Mouse (Mus musculus) limb, embryonic 15.5 days (tissue): Measurements from ENCODE around the gene Abca1. TPM values are rescaled to one million over a fixed set of nuclear protein-coding genes. Genes with fewer than 3 reads are reported as not detected.

Experiments used
- ATAC-seq: fragments of 200-750 bp; cut with Nextera tagmentation; 2 replicates; pipeline ENCODE4 v1.8.0; 2017; ENCODE audit warnings: low read depth, moderate TSS enrichment; ENCODE audit not compliant: insufficient number of reproducible peaks, low FRiP score, low TSS enrichment
- H3K27ac ChIP-seq: fragments of 300-500 bp; sonication (generic); 2 replicates; pipeline ENCODE4 v1.5.1; 2015; ENCODE audit warnings: moderate library complexity, mild to moderate bottlenecking, inconsistent platforms
- H3K27me3 ChIP-seq: fragments of 300-500 bp; sonication (generic); 2 replicates; pipeline ENCODE4 v1.6.1; 2015; ENCODE audit warnings: inconsistent platforms
- H3K36me3 ChIP-seq: fragments of 300-500 bp; sonication (generic); 2 replicates; pipeline ENCODE4 v1.6.1; 2015; ENCODE audit warnings: inconsistent platforms
- H3K4me1 ChIP-seq: fragments of 300-500 bp; sonication (generic); 2 replicates; pipeline ENCODE4 v1.6.1; 2015; ENCODE audit warnings: inconsistent platforms
- H3K4me2 ChIP-seq: fragments of 300-500 bp; sonication (generic); 2 replicates; pipeline ENCODE4 v1.6.1; 2015; ENCODE audit warnings: mild to moderate bottlenecking, inconsistent platforms
- H3K4me3 ChIP-seq: fragments of 300-500 bp; sonication (generic); 2 replicates; pipeline ENCODE4 v1.5.1; 2015; ENCODE audit warnings: mild to moderate bottlenecking, inconsistent platforms
- H3K9ac ChIP-seq: fragments of 300-500 bp; sonication (generic); 2 replicates; pipeline ENCODE4 v1.6.1; 2015; ENCODE audit warnings: inconsistent platforms
- H3K9me3 ChIP-seq: fragments of 300-500 bp; sonication (generic); 2 replicates; pipeline ENCODE4 v1.6.1; 2016; ENCODE audit warnings: inconsistent platforms
- WGBS: fragments of 180-500 bp; shearing (Covaris S2); methylation state at CpG from one replicate; pipeline ENCODE4 v1.1.7; 2015; 5-methylcytosine and 5-hydroxymethylcytosine counted together
- polyA plus RNA-seq: library from polyadenylated mRNA; unstranded; fragments of >200 nt; fragmentation: Nextera tagmentation; extraction: Ambion mirVana; gene quantifications from 2 replicates; pipeline ENCODE4 v1.2.1, GENCODE M21; 2015

Abca1 gene
- polyA plus RNA-seq, 1 experiment from 2014 or later = 8.3 TPM

- no peak for ATAC-seq
- Histone ChIP-seq H3K4me1 (peaks cover 24% of the 10 kb centered on the region), H3K27me3 (no peaks in the 10 kb centered on the region), H3K4me3 (no peak overlapping the region), H3K9me3 (no peaks in the 10 kb centered on the region), H3K27ac (no peak overlapping the region), H3K36me3 (no peaks in the 10 kb centered on the region), H3K9ac (no peak overlapping the region), H3K4me2 (no peak overlapping the region)
- whole genome bisulfite sequencing = 77% methylated on average over 8 of the region's 8 CpGs
Observed at GRCm38 (mm10) chr4:53177696-53178095, 18.0 kb upstream of the Abca1 start.

- no peak for ATAC-seq
- Histone ChIP-seq H3K9me3 (no peaks in the 10 kb centered on the region), H3K4me1 (peaks cover 17% of the 10 kb centered on the region), H3K36me3 (no peaks in the 10 kb centered on the region), H3K27me3 (no peaks in the 10 kb centered on the region), H3K4me2 (no peak overlapping the region), H3K27ac (no peak overlapping the region), H3K9ac (no peak overlapping the region), H3K4me3 (no peak overlapping the region)
- 82% methylated on average over 7 of the region's 7 CpGs for WGBS
Observed at GRCm38 (mm10) chr4:53174906-53175305, 15.2 kb upstream of the Abca1 start.

GRCm38 (mm10) chr4:53170403-53170802 lies 10.7 kb upstream of the Abca1 start:
- WGBS = 71% methylated on average over 2 of the region's 2 CpGs
- no peak for ATAC-seq
- no peaks in the 10 kb centered on the region for H3K36me3 ChIP-seq
- H3K4me2 ChIP-seq = no peak overlapping the region
- no peak overlapping the region for H3K9ac ChIP-seq
- H3K27ac ChIP-seq = no peak overlapping the region
- no peaks in the 10 kb centered on the region for H3K9me3 ChIP-seq
- H3K27me3 ChIP-seq = no peaks in the 10 kb centered on the region
- no peak overlapping the region for H3K4me3 ChIP-seq
- H3K4me1 ChIP-seq = no peaks in the 10 kb centered on the region

GRCm38 (mm10) chr4:53165231-53165630 lies 5.5 kb upstream of the Abca1 start:
- 91% methylated on average over 17 of the region's 25 CpGs for WGBS
- ATAC-seq = no peak
- H3K9me3 ChIP-seq = no peaks in the 10 kb centered on the region

GRCm38 (mm10) chr4:53159176-53159575 lies 519 bp downstream of the Abca1 start:
- H3K4me2 ChIP-seq = peak overlapping the region; percentile 81
- WGBS = under 1% methylated on average over 20 of the region's 20 CpGs

More at GRCm38 (mm10) chr4:53165231-53165630, 5.5 kb upstream of the Abca1 start:
- Histone ChIP-seq H3K9ac (no peak overlapping the region), H3K4me2 (no peak overlapping the region), H3K36me3 (no peaks in the 10 kb centered on the region), H3K27me3 (no peaks in the 10 kb centered on the region), H3K4me3 (no peak overlapping the region), H3K4me1 (peaks cover 5% of the 10 kb centered on the region; the same call in 1 of the 2 replicates), H3K27ac (no peak overlapping the region)

GRCm38 (mm10) chr4:53158634-53159033 lies 1.1 kb downstream of the Abca1 start:
- H3K4me2 ChIP-seq = peak overlapping the region; percentile 81
- H3K27me3 ChIP-seq = no peaks in the 10 kb centered on the region
- H3K9ac ChIP-seq = peak overlapping the region; percentile 48
- H3K9me3 ChIP-seq = no peaks in the 10 kb centered on the region
- H3K27ac ChIP-seq = peak overlapping the region; percentile 87; the same call in 1 of the 2 replicates
- H3K4me1 ChIP-seq = peaks cover 18% of the 10 kb centered on the region
- H3K4me3 ChIP-seq = peak overlapping the region; percentile 75
- ATAC-seq = no peak
- H3K36me3 ChIP-seq = no peaks in the 10 kb centered on the region
- 1% methylated on average over 18 of the region's 18 CpGs for WGBS

More at GRCm38 (mm10) chr4:53159176-53159575, 519 bp downstream of the Abca1 start:
- Histone ChIP-seq H3K9ac (peak overlapping the region; percentile 48), H3K9me3 (no peaks in the 10 kb centered on the region), H3K27me3 (no peaks in the 10 kb centered on the region), H3K4me3 (peak overlapping the region; percentile 75), H3K4me1 (peaks cover 16% of the 10 kb centered on the region), H3K36me3 (no peaks in the 10 kb centered on the region), H3K27ac (peak overlapping the region; percentile 87)
- no peak for ATAC-seq

GRCm38 (mm10) chr4:53155471-53155870 lies 4.2 kb downstream of the Abca1 start:
- no peaks in the 10 kb centered on the region for H3K36me3 ChIP-seq
- no peak for ATAC-seq
- WGBS = 72% methylated on average over 11 of the region's 11 CpGs
- H3K27me3 ChIP-seq = no peaks in the 10 kb centered on the region
- no peaks in the 10 kb centered on the region for H3K9me3 ChIP-seq
- no peak overlapping the region for H3K4me3 ChIP-seq
- H3K9ac ChIP-seq = no peak overlapping the region
- H3K4me1 ChIP-seq = peaks cover 19% of the 10 kb centered on the region
- no peak overlapping the region for H3K4me2 ChIP-seq
- no peak overlapping the region for H3K27ac ChIP-seq

- no peak overlapping the region for H3K27ac ChIP-seq
- 33% methylated on average over 6 of the region's 6 CpGs for WGBS
- no peak overlapping the region for H3K4me2 ChIP-seq
- H3K9ac ChIP-seq = no peak overlapping the region
- no peaks in the 10 kb centered on the region for H3K9me3 ChIP-seq
- no peaks in the 10 kb centered on the region for H3K27me3 ChIP-seq
- H3K4me1 ChIP-seq = peaks cover 9% of the 10 kb centered on the region
- no peak for ATAC-seq
- H3K4me3 ChIP-seq = no peak overlapping the region
- no peaks in the 10 kb centered on the region for H3K36me3 ChIP-seq
Observed at GRCm38 (mm10) chr4:53153711-53154110, 6.0 kb downstream of the Abca1 start.

GRCm38 (mm10) chr4:53153061-53153460 lies 6.6 kb downstream of the Abca1 start:
- Histone ChIP-seq H3K27ac (no peak overlapping the region), H3K9me3 (no peaks in the 10 kb centered on the region), H3K4me1 (peaks cover 5% of the 10 kb centered on the region; the same call in 1 of the 2 replicates), H3K4me3 (no peak overlapping the region), H3K4me2 (no peak overlapping the region), H3K27me3 (no peaks in the 10 kb centered on the region), H3K36me3 (no peaks in the 10 kb centered on the region), H3K9ac (no peak overlapping the region)
- 70% methylated on average over 4 of the region's 4 CpGs for WGBS
- no peak for ATAC-seq

GRCm38 (mm10) chr4:53152655-53153054 lies 7.0 kb downstream of the Abca1 start:
- peaks cover 5% of the 10 kb centered on the region; the same call in 1 of the 2 replicates for H3K4me1 ChIP-seq
- no peaks in the 10 kb centered on the region for H3K27me3 ChIP-seq
- no peaks in the 10 kb centered on the region for H3K9me3 ChIP-seq
- H3K36me3 ChIP-seq = no peaks in the 10 kb centered on the region
- no peak overlapping the region for H3K9ac ChIP-seq
- no peak for ATAC-seq
- no peak overlapping the region for H3K27ac ChIP-seq
- 57% methylated on average over 3 of the region's 5 CpGs for WGBS
- H3K4me3 ChIP-seq = no peak overlapping the region
- H3K4me2 ChIP-seq = no peak overlapping the region

GRCm38 (mm10) chr4:53150516-53150915 lies 9.2 kb downstream of the Abca1 start:
- Histone ChIP-seq H3K4me3 (no peak overlapping the region), H3K36me3 (no peaks in the 10 kb centered on the region)
- WGBS = 81% methylated on average over 8 of the region's 8 CpGs

GRCm38 (mm10) chr4:53149644-53150043 lies 10.1 kb downstream of the Abca1 start:
- no peaks in the 10 kb centered on the region for H3K9me3 ChIP-seq
- no peaks in the 10 kb centered on the region for H3K27me3 ChIP-seq
- ATAC-seq = no peak
- H3K9ac ChIP-seq = no peak overlapping the region
- H3K4me3 ChIP-seq = no peak overlapping the region
- H3K4me2 ChIP-seq = no peak overlapping the region
- H3K4me1 ChIP-seq = peaks cover 5% of the 10 kb centered on the region; the same call in 1 of the 2 replicates
- 95% methylated on average over 4 of the region's 5 CpGs for WGBS
- H3K27ac ChIP-seq = no peak overlapping the region
- H3K36me3 ChIP-seq = no peaks in the 10 kb centered on the region

More at GRCm38 (mm10) chr4:53150516-53150915, 9.2 kb downstream of the Abca1 start:
- Histone ChIP-seq H3K4me2 (no peak overlapping the region), H3K9ac (no peak overlapping the region), H3K4me1 (peaks cover 5% of the 10 kb centered on the region; the same call in 1 of the 2 replicates), H3K9me3 (no peaks in the 10 kb centered on the region), H3K27ac (no peak overlapping the region), H3K27me3 (no peaks in the 10 kb centered on the region)
- no peak for ATAC-seq

- no peak for ATAC-seq
- no peak overlapping the region for H3K9ac ChIP-seq
- H3K9me3 ChIP-seq = no peaks in the 10 kb centered on the region
- peaks cover 5% of the 10 kb centered on the region; the same call in 1 of the 2 replicates for H3K4me1 ChIP-seq
- H3K27me3 ChIP-seq = no peaks in the 10 kb centered on the region
- no peak overlapping the region for H3K4me3 ChIP-seq
- no peak overlapping the region for H3K4me2 ChIP-seq
- WGBS = 87% methylated on average over 2 of the region's 2 CpGs
- no peak overlapping the region for H3K27ac ChIP-seq
- no peaks in the 10 kb centered on the region for H3K36me3 ChIP-seq
Observed at GRCm38 (mm10) chr4:53148817-53149216, 10.9 kb downstream of the Abca1 start.
